Mouse (Mus musculus) intestine, embryonic 16.5 days (tissue): Measurements from ENCODE around the gene Zfp646. TPM values are rescaled to one million over a fixed set of nuclear protein-coding genes. Genes with fewer than 3 reads are reported as not detected.
A peak's percentile ranks its signal among the peaks of the same experiment; 100 is the strongest.

ENCODE experiments used
- ATAC-seq: fragments of 200-750 bp; cut with Nextera tagmentation; 2 replicates; pipeline ENCODE4 v1.8.0; 2017; ENCODE audit warnings: moderate TSS enrichment, moderate library complexity
- H3K27ac ChIP-seq: fragments of 300-500 bp; sonication (generic); 2 replicates; pipeline ENCODE4 v1.5.1; 2014; ENCODE audit warnings: mild to moderate bottlenecking, low read length
- H3K27me3 ChIP-seq: fragments of 300-500 bp; sonication (generic); replicated peaks from 2 replicates; pipeline ENCODE4 v1.6.1; 2014; ENCODE audit warnings: low read length, control low read depth, mixed read lengths; ENCODE audit not compliant: control insufficient read depth, insufficient read depth
- H3K36me3 ChIP-seq: fragments of 300-500 bp; sonication (generic); 2 replicates; pipeline ENCODE4 v1.6.1; 2014; ENCODE audit warnings: low read length, control low read depth; ENCODE audit not compliant: control insufficient read depth, insufficient read depth
- H3K4me1 ChIP-seq: fragments of 300-500 bp; sonication (generic); 2 replicates; pipeline ENCODE4 v1.6.1; 2014; ENCODE audit warnings: low read length, control low read depth, mixed read lengths; ENCODE audit not compliant: control insufficient read depth, insufficient read depth
- H3K4me2 ChIP-seq: fragments of 300-500 bp; sonication (generic); 2 replicates; pipeline ENCODE4 v1.6.1; 2014; ENCODE audit warnings: low read depth, low read length, control low read depth
- H3K4me3 ChIP-seq: fragments of 300-500 bp; sonication (generic); 2 replicates; pipeline ENCODE4 v1.5.1; 2014; ENCODE audit warnings: mild to moderate bottlenecking, low read length
- H3K9ac ChIP-seq: fragments of 300-500 bp; sonication (generic); 2 replicates; pipeline ENCODE4 v1.6.1; 2014; ENCODE audit warnings: low read depth, low read length
- H3K9me3 ChIP-seq: fragments of 300-500 bp; sonication (generic); 2 replicates; pipeline ENCODE4 v1.6.1; 2016; ENCODE audit warnings: low read length, control low read depth; ENCODE audit not compliant: control insufficient read depth
- WGBS: fragments of 180-500 bp; shearing (Covaris S2); extraction: QIAGEN DNeasy Blood & Tissue Kit; methylation state at CpG from one replicate; pipeline ENCODE4 v1.1.7; 2014; 5-methylcytosine and 5-hydroxymethylcytosine counted together
- polyA plus RNA-seq: library from polyadenylated mRNA; unstranded; fragments of >200 nt; fragmentation: Nextera tagmentation; extraction: Ambion mirVana; gene quantifications from 2 replicates; pipeline ENCODE4 v1.2.1, GENCODE M21; 2015

Zfp646 gene
- polyA plus RNA-seq, 1 experiment from 2014 or later, result 7.2 TPM

- H3K4me1 ChIP-seq, result peaks cover 20% of the 10 kb centered on the region
- H3K4me2 ChIP-seq, result peak within 1 kb of the TSS; percentile 93
- H3K9me3 ChIP-seq, result no peaks in the 10 kb centered on the region
- WGBS, result 6% methylated on average over 38 of the region's 38 CpGs
- peak within 1 kb of the TSS; percentile 83 for H3K9ac ChIP-seq
- no peaks in the 10 kb centered on the region for H3K27me3 ChIP-seq
- peak within 1 kb of the TSS; percentile 77 for H3K27ac ChIP-seq
- peak; percentile 84 for ATAC-seq
- peaks cover 27% of the 10 kb centered on the region for H3K36me3 ChIP-seq
- peak within 1 kb of the TSS; percentile 77 for H3K4me3 ChIP-seq
Observed at GRCm38 (mm10) chr7:127903971-127904796, 28.2 kb downstream of the Zfp646 start, which contains the start of gene Bckdk. Gene Bckdk (plus strand): TSS chr7:127904082.

- Histone ChIP-seq H3K9me3 (no peaks in the 10 kb centered on the region), H3K27me3 (no peaks in the 10 kb centered on the region), H3K4me2 (no peak overlapping the region), H3K4me1 (peaks cover 18% of the 10 kb centered on the region), H3K9ac (no peak overlapping the region), H3K27ac (no peak overlapping the region), H3K4me3 (no peak overlapping the region), H3K36me3 (peaks cover 27% of the 10 kb centered on the region)
- WGBS, result 94% methylated on average over 12 of the region's 12 CpGs
- no peak for ATAC-seq
Observed at GRCm38 (mm10) chr7:127907939-127908338, 31.9 kb downstream of the Zfp646 start.

GRCm38 (mm10) chr7:127908656-127909055 lies 32.6 kb downstream of the Zfp646 start:
- Histone ChIP-seq H3K27ac (no peak overlapping the region), H3K36me3 (peaks cover 27% of the 10 kb centered on the region), H3K9me3 (no peaks in the 10 kb centered on the region), H3K4me3 (no peak overlapping the region), H3K4me1 (peaks cover 21% of the 10 kb centered on the region), H3K4me2 (no peak overlapping the region), H3K27me3 (no peaks in the 10 kb centered on the region), H3K9ac (peak overlapping the region; percentile 32; the same call in 1 of the 2 replicates)
- no peak for ATAC-seq
- WGBS, result 91% methylated on average over 4 of the region's 4 CpGs

GRCm38 (mm10) chr7:127912190-127912871 lies 36.3 kb downstream of the Zfp646 start, which contains the start of gene Kat8:
Gene Kat8 (plus strand): TSS chr7:127912516.
- H3K27ac ChIP-seq, result peak within 1 kb of the TSS; percentile 89
- peak within 1 kb of the TSS; percentile 97 for H3K4me3 ChIP-seq
- H3K4me2 ChIP-seq, result peak within 1 kb of the TSS; percentile 51
- H3K9me3 ChIP-seq, result no peaks in the 10 kb centered on the region
- no peaks in the 10 kb centered on the region for H3K27me3 ChIP-seq
- 1% methylated on average over 40 of the region's 40 CpGs for WGBS
- ATAC-seq, result peak; percentile 98
- peaks cover 10% of the 10 kb centered on the region for H3K4me1 ChIP-seq
- peak within 1 kb of the TSS; percentile 91 for H3K9ac ChIP-seq
- peaks cover 15% of the 10 kb centered on the region for H3K36me3 ChIP-seq

- H3K27me3 ChIP-seq, result no peaks in the 10 kb centered on the region
- H3K36me3 ChIP-seq, result peaks cover 11% of the 10 kb centered on the region
- H3K27ac ChIP-seq, result peak overlapping the region; percentile 89; the same call in 1 of the 2 replicates
- H3K9ac ChIP-seq, result peak overlapping the region; percentile 91
- H3K9me3 ChIP-seq, result no peaks in the 10 kb centered on the region
- WGBS, result 11% methylated on average over 4 of the region's 4 CpGs
- peaks cover 10% of the 10 kb centered on the region for H3K4me1 ChIP-seq
- peak overlapping the region; percentile 97 for H3K4me3 ChIP-seq
- no peak for ATAC-seq
- H3K4me2 ChIP-seq, result peak overlapping the region; percentile 51
Observed at GRCm38 (mm10) chr7:127912938-127913337, 36.9 kb downstream of the Zfp646 start.

GRCm38 (mm10) chr7:127915293-127915692 lies 39.3 kb downstream of the Zfp646 start:
- H3K27ac ChIP-seq, result no peak overlapping the region
- no peak overlapping the region for H3K4me2 ChIP-seq
- 88% methylated on average over 12 of the region's 12 CpGs for WGBS
- no peak overlapping the region for H3K4me3 ChIP-seq
- no peaks in the 10 kb centered on the region for H3K27me3 ChIP-seq
- peaks cover 5% of the 10 kb centered on the region for H3K4me1 ChIP-seq
- H3K9me3 ChIP-seq, result no peaks in the 10 kb centered on the region
- no peaks in the 10 kb centered on the region; the same call in 1 of the 2 replicates for H3K36me3 ChIP-seq
- no peak overlapping the region for H3K9ac ChIP-seq
- ATAC-seq, result no peak

- Histone ChIP-seq H3K27me3 (no peaks in the 10 kb centered on the region), H3K4me2 (no peak overlapping the region), H3K9me3 (no peaks in the 10 kb centered on the region), H3K36me3 (no peaks in the 10 kb centered on the region; the same call in 1 of the 2 replicates), H3K27ac (no peak overlapping the region), H3K4me1 (peaks cover 6% of the 10 kb centered on the region), H3K9ac (no peak overlapping the region), H3K4me3 (no peak overlapping the region)
- WGBS, result 55% methylated on average over 3 of the region's 3 CpGs
- no peak for ATAC-seq
Observed at GRCm38 (mm10) chr7:127918203-127918602, 42.2 kb downstream of the Zfp646 start.

GRCm38 (mm10) chr7:127919290-127919689 lies 43.3 kb downstream of the Zfp646 start:
- WGBS, result 79% methylated on average over 7 of the region's 7 CpGs
- Histone ChIP-seq H3K9me3 (no peaks in the 10 kb centered on the region), H3K4me2 (no peak overlapping the region), H3K4me3 (no peak overlapping the region), H3K27ac (no peak overlapping the region), H3K36me3 (no peaks in the 10 kb centered on the region; the same call in 1 of the 2 replicates), H3K4me1 (peaks cover 14% of the 10 kb centered on the region), H3K9ac (no peak overlapping the region), H3K27me3 (no peaks in the 10 kb centered on the region)
- ATAC-seq, result no peak

- peaks cover 22% of the 10 kb centered on the region for H3K4me1 ChIP-seq
- H3K4me3 ChIP-seq, result no peak overlapping the region
- WGBS, result 62% methylated on average over 8 of the region's 8 CpGs
- H3K9me3 ChIP-seq, result no peaks in the 10 kb centered on the region
- no peak overlapping the region for H3K9ac ChIP-seq
- H3K27me3 ChIP-seq, result no peaks in the 10 kb centered on the region
- peaks cover 3% of the 10 kb centered on the region; the same call in 1 of the 2 replicates for H3K36me3 ChIP-seq
- no peak overlapping the region for H3K4me2 ChIP-seq
- H3K27ac ChIP-seq, result no peak overlapping the region
- ATAC-seq, result no peak
Observed at GRCm38 (mm10) chr7:127921516-127921915, 45.5 kb downstream of the Zfp646 start.
